Mouse (Mus musculus): ENCODE results near the gene Ptbp3.

Gene Ptbp3

DNA sequence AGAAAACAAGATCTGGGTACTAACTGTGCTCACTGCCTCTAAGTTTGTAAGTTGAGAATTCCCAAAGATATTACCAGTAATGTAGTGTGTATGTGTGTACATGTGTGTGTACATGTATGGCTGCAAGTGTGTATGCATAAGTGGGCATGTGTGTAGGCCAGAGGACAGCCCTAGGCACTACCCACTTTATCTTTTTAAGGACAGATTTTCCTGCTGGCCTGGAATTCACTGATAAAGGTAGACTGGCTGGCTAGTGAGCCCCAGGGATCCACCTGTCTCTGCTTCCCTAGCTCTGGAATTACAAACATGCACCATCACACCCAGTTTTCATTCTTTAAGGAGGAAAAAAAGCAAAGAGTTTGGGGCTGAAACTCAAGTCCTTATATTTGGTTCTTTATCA lies 6.0 kb upstream of the Ptbp3 start:
- DNase-seq (ENCODE audit: low spot score), result no peak

DNA sequence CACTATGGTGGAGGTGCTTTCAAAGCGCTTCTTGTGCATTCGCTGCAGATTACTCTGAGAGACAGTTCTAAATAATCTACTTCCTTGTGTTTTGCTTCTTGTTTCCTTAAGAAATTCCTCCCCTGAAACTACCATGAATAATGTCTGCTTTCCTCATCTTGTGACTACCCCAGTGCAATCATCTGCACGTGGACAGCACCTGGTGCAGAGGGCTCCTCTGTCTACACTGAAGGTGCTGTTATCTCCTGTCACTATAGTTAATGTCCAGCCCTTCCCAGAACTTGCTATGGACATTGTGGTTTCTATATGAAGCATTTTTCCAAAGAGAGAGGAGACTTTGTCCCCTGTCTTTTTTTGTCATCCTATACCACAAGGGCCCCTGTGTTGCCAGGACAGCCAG lies 4.4 kb upstream of the Ptbp3 start:
- DNase-seq (ENCODE audit: low spot score), result no peak

- DNase-seq (ENCODE audit: low spot score), result no peak
Observed at GRCm38 (mm10) chr4:59552835-59553234, 3.7 kb upstream of the Ptbp3 start.

GRCm38 (mm10) chr4:59551901-59552300 lies 2.7 kb upstream of the Ptbp3 start:
- no peak for DNase-seq (ENCODE audit: low spot score)

DNA sequence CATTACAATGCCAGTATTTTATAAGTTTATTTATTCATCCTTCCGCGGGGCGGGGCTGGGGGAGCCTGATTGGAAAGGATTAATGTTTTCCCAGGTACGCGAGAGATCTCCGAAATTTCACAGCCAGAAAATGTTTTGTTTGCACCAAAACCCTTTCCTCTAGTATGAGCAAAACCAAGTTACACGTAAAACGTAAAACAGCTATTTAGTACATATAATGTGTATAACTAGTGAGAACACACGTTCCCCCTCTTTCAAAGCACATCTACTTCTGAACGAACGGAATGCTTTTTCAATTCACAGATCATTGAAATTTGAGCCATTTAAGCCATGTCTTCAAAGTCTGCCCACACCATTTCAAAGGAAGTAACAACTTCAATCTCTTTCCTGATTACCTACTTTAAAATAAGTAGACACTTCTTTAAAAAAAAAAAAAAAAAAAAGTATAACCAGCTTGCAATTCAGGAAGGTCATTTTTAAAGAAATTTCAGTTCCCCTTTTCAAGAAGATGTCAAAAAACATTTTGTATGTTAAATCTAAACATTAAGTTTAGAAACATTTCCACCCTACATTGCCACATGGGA lies 905 bp upstream of the Ptbp3 start:
- no peak for DNase-seq (ENCODE audit: low spot score)

DNA sequence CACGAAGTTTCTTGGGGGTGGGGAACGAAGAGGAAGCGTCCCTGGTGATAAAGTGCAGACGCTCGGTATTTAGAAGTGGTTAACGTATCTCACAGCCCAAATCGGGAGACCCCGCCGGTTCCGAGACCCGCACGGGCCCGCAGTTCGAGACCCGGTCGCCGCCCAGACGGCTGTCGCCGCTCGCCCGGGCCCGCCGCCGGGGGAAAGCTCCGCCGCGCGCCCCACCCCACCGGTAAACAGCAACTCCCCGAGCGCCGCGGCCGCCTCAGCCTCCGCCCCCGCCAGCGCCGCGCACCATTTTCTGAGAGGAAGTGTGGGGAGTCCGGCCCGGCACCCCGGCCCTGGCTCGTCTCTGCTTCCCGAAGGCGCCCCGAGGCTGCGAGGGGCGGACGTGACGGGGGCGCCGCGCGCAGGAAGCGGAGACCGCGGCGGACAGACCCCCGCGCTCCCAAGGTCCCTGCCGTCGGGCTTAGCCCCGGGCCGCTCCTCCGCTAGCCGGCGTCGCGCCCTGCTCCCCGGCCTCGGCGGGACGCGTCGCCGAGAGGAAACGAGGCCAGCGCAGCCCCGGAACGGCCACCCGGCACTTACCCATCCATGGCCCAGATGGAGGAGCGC lies 497 bp downstream of the Ptbp3 start:
- peak; percentile 44 for DNase-seq (ENCODE audit: low spot score)

DNA sequence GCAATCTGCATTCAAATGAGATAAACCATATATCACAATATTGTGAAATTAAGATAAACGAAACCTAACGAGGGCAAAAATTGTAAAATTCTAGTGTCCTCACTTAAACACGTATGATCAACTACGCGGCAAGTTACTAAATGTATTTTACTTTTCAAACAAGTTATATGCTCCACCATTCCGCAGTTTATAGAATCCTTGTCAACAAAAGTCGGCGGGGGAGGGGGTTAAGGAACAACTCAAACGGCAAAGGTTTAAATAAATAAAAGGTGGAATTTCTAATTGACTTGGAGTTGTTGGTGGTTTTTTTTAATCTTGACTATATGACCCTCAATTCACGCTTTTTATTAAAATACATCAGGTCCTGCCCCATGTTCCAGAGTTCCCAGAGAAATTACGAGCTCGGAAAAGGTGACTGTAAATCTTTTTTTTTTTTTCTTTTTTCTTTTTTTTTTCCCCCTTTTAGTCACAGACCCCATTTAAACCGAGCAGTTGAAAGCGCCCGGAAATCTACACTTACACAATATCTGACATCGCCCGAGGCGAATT lies 1.1 kb downstream of the Ptbp3 start:
- DNase-seq (ENCODE audit: low spot score), result no peak

DNA sequence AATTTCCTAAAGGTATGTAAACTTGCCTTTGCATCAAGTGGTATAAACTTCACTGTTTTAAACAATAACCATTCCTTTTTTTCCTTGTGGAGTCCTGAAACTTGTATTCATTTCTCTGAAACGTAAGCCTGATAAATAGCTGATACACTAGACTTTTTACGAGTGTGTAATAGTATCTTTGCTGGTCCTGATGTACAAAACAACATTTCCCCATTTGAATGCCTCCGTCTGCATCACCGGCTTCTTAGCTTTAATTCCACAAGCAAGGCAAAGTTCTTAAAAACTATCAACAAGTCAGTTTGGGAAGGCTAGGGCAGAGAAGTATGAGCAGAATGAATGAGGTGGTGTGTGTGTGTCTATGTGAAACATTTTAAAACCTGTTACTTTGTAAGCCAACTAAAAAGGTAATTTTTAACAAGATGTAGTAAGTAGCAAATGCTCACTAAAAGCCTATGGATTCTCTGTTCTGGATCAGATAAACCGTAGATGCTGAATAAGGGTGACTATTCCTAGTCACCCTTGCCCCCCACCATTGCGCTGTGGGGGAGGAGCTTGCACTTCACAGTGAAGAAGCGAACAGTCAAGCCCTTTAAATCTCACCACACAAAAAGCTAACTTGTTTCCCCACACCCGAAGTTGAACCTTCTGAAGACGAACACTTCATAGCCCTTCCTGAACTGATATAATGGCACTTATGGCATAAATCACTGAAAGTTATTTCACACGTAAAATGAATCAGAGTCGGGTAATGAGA lies 1.9 kb downstream of the Ptbp3 start:
- no peak for DNase-seq (ENCODE audit: low spot score)

- DNase-seq (ENCODE audit: low spot score), result no peak
Observed at GRCm38 (mm10) chr4:59546285-59547071, 2.7 kb downstream of the Ptbp3 start.

DNA sequence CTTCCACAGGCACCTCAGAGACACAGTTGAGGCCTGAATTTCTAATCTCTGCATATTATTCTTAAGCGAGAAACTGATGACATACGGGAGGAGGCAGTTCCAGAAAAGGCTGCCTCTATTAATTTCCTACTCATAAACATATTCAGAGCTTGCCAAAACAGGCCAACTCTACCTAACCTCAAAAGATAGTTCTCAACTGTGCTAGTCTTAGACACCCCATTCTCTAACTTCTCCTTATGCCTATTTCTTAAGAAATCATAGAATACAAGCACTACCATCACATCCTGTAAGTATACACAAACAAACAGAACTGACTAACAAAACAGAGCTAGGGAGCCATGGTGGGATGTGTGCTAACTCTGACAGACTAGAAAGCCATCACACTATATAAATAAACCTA lies 4.5 kb downstream of the Ptbp3 start:
- DNase-seq (ENCODE audit: low spot score), result no peak

- no peak for DNase-seq (ENCODE audit: low spot score)
Observed at GRCm38 (mm10) chr4:59543006-59543405, 6.2 kb downstream of the Ptbp3 start.

GRCm38 (mm10) chr4:59536281-59536680 lies 12.9 kb downstream of the Ptbp3 start:
- no peak for DNase-seq (ENCODE audit: low spot score)

- no peak for DNase-seq (ENCODE audit: low spot score)
Observed at GRCm38 (mm10) chr4:59535624-59536023, 13.5 kb downstream of the Ptbp3 start.

DNA sequence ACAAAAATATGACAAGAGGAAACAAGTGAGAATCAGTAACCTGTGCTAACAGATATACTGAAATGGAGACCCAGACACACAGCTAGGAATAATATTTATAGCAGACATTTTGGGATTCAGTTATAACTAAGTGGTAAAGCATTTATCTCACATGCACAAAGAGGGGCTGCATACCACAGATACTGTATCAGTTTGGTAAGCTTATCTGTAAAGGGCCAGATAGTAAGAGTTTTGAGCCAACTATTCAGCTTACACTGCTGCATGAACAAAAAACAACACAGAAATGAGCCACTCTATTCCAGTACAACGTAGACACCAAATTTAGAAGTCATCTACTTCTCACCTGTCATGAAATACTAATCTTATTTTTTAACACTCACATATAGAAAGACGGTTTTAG lies 15.9 kb downstream of the Ptbp3 start:
- no peak for DNase-seq (ENCODE audit: low spot score)

DNA sequence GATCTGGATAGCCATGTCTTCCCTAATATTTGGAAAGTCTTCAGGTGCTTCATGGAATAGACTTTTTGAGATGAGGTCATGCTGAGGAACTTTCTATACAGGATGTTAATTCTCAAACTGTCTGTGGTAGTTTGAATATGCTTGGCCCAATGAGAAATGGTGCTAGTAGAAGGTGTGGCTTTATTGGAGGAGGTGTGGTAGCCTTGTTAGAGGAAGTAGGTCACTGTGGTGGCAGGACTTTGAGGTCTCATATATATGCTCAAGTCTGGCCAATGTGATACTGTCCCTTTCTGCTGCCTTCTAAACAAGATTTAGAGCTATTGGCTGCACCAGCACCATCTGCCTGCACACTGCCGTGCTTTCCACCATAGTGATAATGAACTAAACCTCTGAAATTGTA lies 18.0 kb downstream of the Ptbp3 start:
- DNase-seq (ENCODE audit: low spot score), result no peak

- no peak for DNase-seq (ENCODE audit: low spot score)
Observed at GRCm38 (mm10) chr4:59527470-59527869, 21.7 kb downstream of the Ptbp3 start.

DNA sequence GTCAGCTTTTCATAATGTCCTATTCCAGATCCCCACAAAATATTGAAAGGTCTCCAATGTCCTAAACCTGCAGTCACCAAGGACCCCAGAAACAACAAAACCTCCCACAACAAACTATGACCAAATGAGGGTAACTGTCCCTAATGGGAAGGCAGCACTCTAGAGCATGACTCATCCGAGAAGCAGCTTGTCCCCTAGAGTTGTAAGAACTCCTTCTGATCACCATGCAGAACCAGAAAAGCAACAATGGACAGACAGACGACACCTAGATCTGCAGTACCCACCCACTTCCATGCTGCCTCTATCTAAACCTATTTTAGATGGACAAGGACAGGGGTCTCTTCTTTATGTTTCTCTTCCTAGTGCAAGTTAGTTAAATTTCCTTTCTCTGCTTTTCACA lies 22.4 kb downstream of the Ptbp3 start:
- no peak for DNase-seq (ENCODE audit: low spot score)

- no peak for DNase-seq (ENCODE audit: low spot score)
Observed at GRCm38 (mm10) chr4:59524875-59525274, 24.3 kb downstream of the Ptbp3 start.

DNA sequence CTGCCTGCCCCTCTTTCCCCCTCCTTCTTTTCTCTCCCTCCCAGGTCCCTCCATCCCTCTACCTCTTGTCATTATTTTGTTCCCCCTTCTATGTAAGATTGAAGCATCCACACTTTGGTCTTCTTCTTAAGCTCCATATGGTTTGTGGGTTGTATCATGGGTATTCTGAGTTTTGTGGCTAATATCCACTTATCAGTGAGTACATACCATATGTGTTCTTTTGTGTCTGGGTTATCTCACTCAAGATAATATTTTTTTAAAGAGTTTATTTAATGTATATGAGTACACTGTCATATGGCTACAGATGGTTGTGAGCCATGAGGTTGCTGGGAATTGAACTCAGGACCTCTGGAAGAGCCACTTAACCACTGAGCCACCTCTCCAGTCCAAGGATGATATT lies 38.8 kb downstream of the Ptbp3 start:
- no peak for DNase-seq (ENCODE audit: low spot score)

GRCm38 (mm10) chr4:59509558-59509957 lies 39.6 kb downstream of the Ptbp3 start:
- no peak for DNase-seq (ENCODE audit: low spot score)

DNA sequence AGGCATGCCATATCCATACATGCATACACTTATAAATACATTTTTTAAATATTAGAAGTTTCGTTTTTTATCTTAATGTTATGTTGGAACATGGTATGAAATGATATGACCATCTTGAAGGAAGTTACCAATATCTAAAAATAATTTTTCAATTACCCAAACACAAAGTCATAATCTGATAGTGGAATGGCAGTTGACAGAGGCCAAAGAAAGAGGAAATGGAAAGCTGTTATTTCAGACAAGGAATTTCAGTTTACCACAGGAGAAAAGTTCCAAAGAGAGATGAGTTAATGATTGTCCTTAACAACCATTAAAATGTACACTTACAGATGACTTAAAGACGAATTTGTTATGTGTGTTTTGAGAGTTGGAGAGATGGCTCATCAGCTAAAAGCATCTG lies 41.4 kb downstream of the Ptbp3 start:
- no peak for DNase-seq (ENCODE audit: low spot score)

DNA sequence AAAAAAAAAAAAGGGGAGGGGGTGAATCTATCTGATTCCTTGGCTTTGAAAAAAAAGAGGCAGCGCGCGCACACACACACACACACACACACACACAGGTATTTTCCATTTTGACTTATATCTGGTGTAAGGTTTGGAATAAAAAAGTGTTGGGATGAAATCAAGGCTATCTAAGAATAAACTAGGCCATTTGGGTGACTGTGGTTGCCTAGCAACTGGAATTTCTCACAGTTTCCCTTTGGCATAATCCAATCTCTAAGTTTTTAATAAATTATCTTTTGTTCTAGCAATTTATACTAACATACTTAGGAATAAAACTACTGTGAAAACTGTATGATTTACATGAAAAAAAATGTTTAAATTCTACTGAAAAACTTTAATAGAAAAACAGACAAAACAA lies 42.5 kb downstream of the Ptbp3 start:
- no peak for DNase-seq (ENCODE audit: low spot score)

GRCm38 (mm10) chr4:59505481-59505880 lies 43.7 kb downstream of the Ptbp3 start:
- DNase-seq (ENCODE audit: low spot score), result no peak

Data from ovary, postnatal 10 days (tissue).